Mouse (Mus musculus): ENCODE results near the gene Myo1b. TPM values are rescaled to one million over a fixed set of nuclear protein-coding genes. Genes with fewer than 3 reads are reported as not detected.
A peak's percentile ranks its signal among the peaks of the same experiment; 100 is the strongest.

Myo1b gene
- polyA plus RNA-seq, 1 experiment from 2014 or later, result 104 TPM

GRCm38 (mm10) chr1:51740626-51741231 is 175.1 kb downstream of the Myo1b start:
- no peaks in the 10 kb centered on the region for H3K4me1 ChIP-seq (ENCODE audit: control insufficient read depth, insufficient read depth, low read length)
- H3K4me2 ChIP-seq, result no peak overlapping the region
- H3K9me3 ChIP-seq (ENCODE audit: control insufficient read depth, low read length), result no peaks in the 10 kb centered on the region
- WGBS, result 88% methylated on average over 10 of the region's 10 CpGs
- peaks cover 3% of the 10 kb centered on the region; the same call in 1 of the 2 replicates for H3K36me3 ChIP-seq (ENCODE audit: control insufficient read depth, insufficient read depth, low read length)
- H3K27ac ChIP-seq (ENCODE audit: low read depth, low read length), result no peak overlapping the region
- no peak overlapping the region for H3K4me3 ChIP-seq (ENCODE audit: low read depth, low read length)
- no peaks in the 10 kb centered on the region for H3K27me3 ChIP-seq (ENCODE audit: control insufficient read depth, insufficient read depth, low read length)
- H3K9ac ChIP-seq (ENCODE audit: low read length), result no peak overlapping the region
- ATAC-seq (ENCODE audit: low FRiP score) (no peak), DNase-seq (ENCODE audit: low spot score, missing footprints) (no peak)

DNA sequence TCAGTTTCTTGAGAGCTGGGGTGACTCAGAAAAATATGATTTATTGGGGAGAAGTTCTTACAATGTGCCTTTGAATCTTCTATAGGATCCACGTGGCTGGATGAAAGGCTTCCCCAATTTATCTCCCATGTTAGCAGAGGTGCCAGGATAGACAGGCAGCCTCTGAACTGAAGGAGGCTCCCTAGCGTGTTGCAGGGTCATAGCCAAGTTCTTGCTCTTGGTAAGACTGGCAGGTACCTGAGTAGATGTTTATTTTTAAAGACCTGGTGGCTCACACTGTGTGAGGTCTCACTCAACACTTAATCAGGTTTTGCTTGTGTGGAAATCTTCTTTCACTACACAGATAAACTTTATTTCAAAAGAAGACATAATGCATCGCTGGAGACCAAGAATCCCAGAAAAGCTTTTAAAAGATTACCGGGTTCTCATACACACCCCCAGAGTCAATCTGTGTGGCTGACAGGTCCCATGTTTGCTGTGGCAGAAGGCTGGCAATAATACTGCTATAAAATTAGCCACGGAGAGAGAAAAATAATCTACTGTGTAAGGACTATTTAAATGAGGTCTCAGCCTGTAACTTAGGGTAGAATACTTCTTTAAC is 176.5 kb downstream of the Myo1b start:
- Histone ChIP-seq H3K27me3 (ENCODE audit: control insufficient read depth, insufficient read depth, low read length) (no peaks in the 10 kb centered on the region), H3K4me1 (ENCODE audit: control insufficient read depth, insufficient read depth, low read length) (no peaks in the 10 kb centered on the region), H3K9ac (ENCODE audit: low read length) (no peak overlapping the region), H3K4me3 (ENCODE audit: low read depth, low read length) (no peak overlapping the region), H3K4me2 (no peak overlapping the region), H3K27ac (ENCODE audit: low read depth, low read length) (no peak overlapping the region), H3K9me3 (ENCODE audit: control insufficient read depth, low read length) (no peaks in the 10 kb centered on the region), H3K36me3 (ENCODE audit: control insufficient read depth, insufficient read depth, low read length) (no peaks in the 10 kb centered on the region)
- no peak for ATAC-seq (ENCODE audit: low FRiP score)
- peak; percentile 2 for DNase-seq (ENCODE audit: low spot score, missing footprints)
- 78% methylated on average over 5 of the region's 5 CpGs for WGBS

DNA sequence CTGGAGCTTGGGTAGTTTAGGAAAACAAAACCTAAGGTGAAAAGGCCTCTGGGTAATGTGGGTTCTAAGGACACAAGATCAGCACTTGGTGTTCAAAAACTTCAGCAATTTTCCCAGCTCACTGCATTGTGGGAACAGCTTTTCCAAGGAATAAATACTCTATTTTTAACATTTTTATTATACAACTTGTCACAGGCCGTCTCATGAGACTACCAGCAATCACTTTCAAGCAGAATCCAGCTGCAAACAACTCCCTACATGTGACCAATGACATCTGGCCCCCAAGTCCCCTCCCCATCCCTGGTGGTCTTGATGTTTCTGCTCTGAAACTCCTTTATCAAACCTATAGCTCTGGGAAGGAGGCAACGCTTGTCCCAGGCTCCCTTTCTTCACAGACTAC is 179.0 kb downstream of the Myo1b start:
- H3K4me1 ChIP-seq (ENCODE audit: control insufficient read depth, insufficient read depth, low read length), result no peaks in the 10 kb centered on the region
- H3K9me3 ChIP-seq (ENCODE audit: control insufficient read depth, low read length), result no peaks in the 10 kb centered on the region; the same call in 1 of the 2 replicates
- peak; percentile 39 for DNase-seq (ENCODE audit: low spot score, missing footprints)
- no peaks in the 10 kb centered on the region for H3K36me3 ChIP-seq (ENCODE audit: control insufficient read depth, insufficient read depth, low read length)
- no peaks in the 10 kb centered on the region for H3K27me3 ChIP-seq (ENCODE audit: control insufficient read depth, insufficient read depth, low read length)
- H3K27ac ChIP-seq (ENCODE audit: low read depth, low read length), result no peak overlapping the region
- 73% methylated on average over 2 of the region's 2 CpGs for WGBS
- ATAC-seq (ENCODE audit: low FRiP score), result no peak
- no peak overlapping the region for H3K4me3 ChIP-seq (ENCODE audit: low read depth, low read length)
- no peak overlapping the region for H3K4me2 ChIP-seq
- H3K9ac ChIP-seq (ENCODE audit: low read length), result no peak overlapping the region

DNA sequence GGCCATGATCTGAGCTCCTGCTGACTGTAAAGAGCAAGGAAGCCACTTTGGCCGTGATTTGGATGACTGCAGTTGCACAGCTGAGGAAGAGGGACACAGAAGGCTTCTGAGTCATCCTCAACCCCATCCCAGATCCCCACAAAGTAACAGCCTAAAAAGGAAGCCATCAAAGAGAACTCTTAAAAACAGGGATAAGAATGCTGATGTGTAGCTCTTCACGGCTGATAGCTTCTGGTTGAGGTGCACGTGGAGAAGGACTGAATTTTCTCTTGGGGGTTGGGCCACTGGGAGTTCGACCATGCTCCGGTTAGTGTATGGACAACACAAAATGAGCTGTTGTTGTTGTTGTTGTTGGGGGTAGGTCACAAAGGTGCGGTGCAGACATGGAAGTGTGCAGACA is 181.2 kb downstream of the Myo1b start:
- no peak for ATAC-seq (ENCODE audit: low FRiP score)
- 84% methylated on average over 6 of the region's 6 CpGs for WGBS
- Histone ChIP-seq H3K4me3 (ENCODE audit: low read depth, low read length) (no peak overlapping the region), H3K4me2 (no peak overlapping the region), H3K27ac (ENCODE audit: low read depth, low read length) (no peak overlapping the region), H3K27me3 (ENCODE audit: control insufficient read depth, insufficient read depth, low read length) (no peaks in the 10 kb centered on the region), H3K36me3 (ENCODE audit: control insufficient read depth, insufficient read depth, low read length) (no peaks in the 10 kb centered on the region), H3K9me3 (ENCODE audit: control insufficient read depth, low read length) (no peaks in the 10 kb centered on the region; the same call in 1 of the 2 replicates), H3K9ac (ENCODE audit: low read length) (no peak overlapping the region), H3K4me1 (ENCODE audit: control insufficient read depth, insufficient read depth, low read length) (no peaks in the 10 kb centered on the region)
- DNase-seq (ENCODE audit: low spot score, missing footprints), result peak; percentile 65

DNA sequence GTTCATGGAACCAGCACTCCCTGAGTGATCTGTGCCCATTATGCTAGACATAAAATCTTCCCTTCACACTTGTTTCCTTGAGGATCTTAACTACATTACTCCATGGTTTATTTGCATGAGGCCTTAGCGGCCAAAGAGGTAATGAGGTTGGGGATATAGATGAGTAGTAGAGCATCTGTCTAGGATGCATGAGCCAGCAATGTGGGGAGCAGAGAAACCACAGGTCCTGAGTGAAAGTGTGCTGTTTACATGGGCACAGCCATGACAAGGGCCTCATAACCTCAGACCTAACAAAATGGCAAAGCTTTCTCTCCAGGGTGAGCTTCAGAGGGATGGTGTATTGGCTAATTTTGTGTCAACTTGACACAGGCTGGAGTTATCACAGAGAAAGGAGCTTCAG is 186.5 kb downstream of the Myo1b start:
- H3K9me3 ChIP-seq (ENCODE audit: control insufficient read depth, low read length), result no peaks in the 10 kb centered on the region; the same call in 1 of the 2 replicates
- H3K4me2 ChIP-seq, result no peak overlapping the region
- H3K9ac ChIP-seq (ENCODE audit: low read length), result no peak overlapping the region
- WGBS, result 93% methylated on average over 1 of the region's 1 CpGs
- H3K36me3 ChIP-seq (ENCODE audit: control insufficient read depth, insufficient read depth, low read length), result no peaks in the 10 kb centered on the region
- H3K27me3 ChIP-seq (ENCODE audit: control insufficient read depth, insufficient read depth, low read length), result no peaks in the 10 kb centered on the region
- DNase-seq (ENCODE audit: low spot score, missing footprints) (peak; percentile 54), ATAC-seq (ENCODE audit: low FRiP score) (no peak)
- no peak overlapping the region for H3K4me3 ChIP-seq (ENCODE audit: low read depth, low read length)
- H3K27ac ChIP-seq (ENCODE audit: low read depth, low read length), result no peak overlapping the region
- no peaks in the 10 kb centered on the region for H3K4me1 ChIP-seq (ENCODE audit: control insufficient read depth, insufficient read depth, low read length)

GRCm38 (mm10) chr1:51728816-51729215 is 187.1 kb downstream of the Myo1b start:
- Histone ChIP-seq H3K9ac (ENCODE audit: low read length) (no peak overlapping the region), H3K4me2 (no peak overlapping the region), H3K36me3 (ENCODE audit: control insufficient read depth, insufficient read depth, low read length) (no peaks in the 10 kb centered on the region), H3K4me3 (ENCODE audit: low read depth, low read length) (no peak overlapping the region), H3K27me3 (ENCODE audit: control insufficient read depth, insufficient read depth, low read length) (no peaks in the 10 kb centered on the region), H3K4me1 (ENCODE audit: control insufficient read depth, insufficient read depth, low read length) (no peaks in the 10 kb centered on the region), H3K27ac (ENCODE audit: low read depth, low read length) (no peak overlapping the region), H3K9me3 (ENCODE audit: control insufficient read depth, low read length) (no peaks in the 10 kb centered on the region; the same call in 1 of the 2 replicates)
- DNase-seq (ENCODE audit: low spot score, missing footprints), result no peak
- ATAC-seq (ENCODE audit: low FRiP score), result no peak
- WGBS, result 92% methylated on average over 4 of the region's 4 CpGs

- peak; percentile 66 for DNase-seq (ENCODE audit: low spot score, missing footprints)
- WGBS, result 75% methylated on average over 9 of the region's 9 CpGs
Measured at GRCm38 (mm10) chr1:51719897-51720673, 195.8 kb downstream of the Myo1b start.

DNA sequence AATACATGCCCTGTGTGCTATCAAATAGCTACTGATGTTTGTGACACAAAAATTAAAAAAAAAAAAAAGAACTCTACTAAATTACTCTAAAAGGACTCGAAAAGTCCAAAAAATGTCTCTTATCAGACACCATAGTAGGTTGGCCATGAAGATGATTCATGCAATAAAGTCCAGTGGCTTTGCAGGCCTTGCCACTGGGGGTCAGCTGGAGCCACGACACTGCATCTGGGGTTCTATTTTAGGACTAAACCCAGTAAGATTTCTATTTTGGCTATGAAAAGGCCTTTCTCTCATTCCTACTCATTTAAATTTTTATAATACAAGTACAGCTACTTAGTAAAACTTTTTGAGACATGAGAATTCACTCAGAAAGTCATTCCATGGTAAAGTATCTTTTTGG is 205.0 kb downstream of the Myo1b start:
- H3K27me3 ChIP-seq (ENCODE audit: control insufficient read depth, insufficient read depth, low read length), result no peaks in the 10 kb centered on the region
- ATAC-seq (ENCODE audit: low FRiP score), result no peak
- 77% methylated on average over 2 of the region's 2 CpGs for WGBS
- no peaks in the 10 kb centered on the region for H3K4me1 ChIP-seq (ENCODE audit: control insufficient read depth, insufficient read depth, low read length)
- no peak overlapping the region for H3K9ac ChIP-seq (ENCODE audit: low read length)
- H3K9me3 ChIP-seq (ENCODE audit: control insufficient read depth, low read length), result no peaks in the 10 kb centered on the region
- no peak overlapping the region for H3K4me2 ChIP-seq
- peak; percentile 23 for DNase-seq (ENCODE audit: low spot score, missing footprints)
- no peak overlapping the region for H3K4me3 ChIP-seq (ENCODE audit: low read depth, low read length)
- no peak overlapping the region for H3K27ac ChIP-seq (ENCODE audit: low read depth, low read length)
- no peaks in the 10 kb centered on the region for H3K36me3 ChIP-seq (ENCODE audit: control insufficient read depth, insufficient read depth, low read length)

More at GRCm38 (mm10) chr1:51719897-51720673, 195.8 kb downstream of the Myo1b start:
- Histone ChIP-seq H3K9ac (ENCODE audit: low read length) (no peak overlapping the region), H3K9me3 (ENCODE audit: control insufficient read depth, low read length) (no peaks in the 10 kb centered on the region), H3K36me3 (ENCODE audit: control insufficient read depth, insufficient read depth, low read length) (no peaks in the 10 kb centered on the region), H3K4me1 (ENCODE audit: control insufficient read depth, insufficient read depth, low read length) (no peaks in the 10 kb centered on the region), H3K27me3 (ENCODE audit: control insufficient read depth, insufficient read depth, low read length) (no peaks in the 10 kb centered on the region), H3K27ac (ENCODE audit: low read depth, low read length) (no peak overlapping the region), H3K4me3 (ENCODE audit: low read depth, low read length) (no peak overlapping the region), H3K4me2 (no peak overlapping the region)
- ATAC-seq (ENCODE audit: low FRiP score), result no peak

DNA sequence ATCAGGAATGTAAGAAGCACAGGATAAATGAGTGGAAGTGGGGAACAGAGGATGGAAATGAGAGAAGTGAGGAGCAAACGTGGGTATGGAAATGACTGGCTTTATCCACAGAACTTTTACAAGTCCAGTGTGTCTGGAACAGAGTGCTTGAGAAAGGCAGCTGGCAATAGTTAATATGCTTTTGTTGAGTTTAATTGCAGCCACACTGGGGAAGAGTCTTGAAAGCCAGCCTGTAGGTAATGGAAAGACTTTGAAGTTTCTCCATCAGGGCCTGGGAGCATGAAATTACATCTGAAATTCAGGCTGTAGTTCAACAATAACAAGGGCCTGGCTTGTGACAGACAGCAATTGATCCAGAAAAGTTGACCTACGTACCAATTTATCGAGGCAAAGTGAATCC is 209.8 kb downstream of the Myo1b start:
- DNase-seq (ENCODE audit: low spot score, missing footprints) (no peak), ATAC-seq (ENCODE audit: low FRiP score) (no peak)
- no peak overlapping the region for H3K4me2 ChIP-seq
- no peak overlapping the region for H3K4me3 ChIP-seq (ENCODE audit: low read depth, low read length)
- H3K36me3 ChIP-seq (ENCODE audit: control insufficient read depth, insufficient read depth, low read length), result no peaks in the 10 kb centered on the region
- no peaks in the 10 kb centered on the region for H3K9me3 ChIP-seq (ENCODE audit: control insufficient read depth, low read length)
- no peaks in the 10 kb centered on the region for H3K27me3 ChIP-seq (ENCODE audit: control insufficient read depth, insufficient read depth, low read length)
- no peak overlapping the region for H3K9ac ChIP-seq (ENCODE audit: low read length)
- no peak overlapping the region for H3K27ac ChIP-seq (ENCODE audit: low read depth, low read length)
- H3K4me1 ChIP-seq (ENCODE audit: control insufficient read depth, insufficient read depth, low read length), result no peaks in the 10 kb centered on the region
- 86% methylated on average over 3 of the region's 3 CpGs for WGBS
